Mouse (Mus musculus) left cerebral cortex, adult 2 months (tissue): Measurements from ENCODE around the gene 6330403K07Rik. TPM values are rescaled to one million over a fixed set of nuclear protein-coding genes. Genes with fewer than 3 reads are reported as not detected.

Experiments used
- DNase-seq, 2 experiments: peaks; one replicate each; pipeline ENCODE4 v3.0.0; 2021 to 2022; ENCODE audit warnings: low spot score in 2 of 2, mixed read lengths in 1 of 2; ENCODE audit errors: extremely low spot score in 1 of 2
- H3K27ac ChIP-seq: fragments of 200-600 bp; 2 replicates; pipeline ENCODE4 v1.8.1; 2022
- H3K4me3 ChIP-seq: fragments of 200-600 bp; 2 replicates; pipeline ENCODE4 v1.8.1; 2022
- CTCF ChIP-seq: fragments of 200-600 bp; IDR thresholded peaks from 2 replicates; pipeline ENCODE4 v1.8.1; 2022; ENCODE audit warnings: antibody characterized with exemption, mild to moderate bottlenecking, moderate library complexity
- intact Hi-C: fragments of 180-260 bp; cut with DNase I; formaldehyde crosslinking; loops from one replicate; pipeline ENCODE4 v1.15.1; 2025
- total RNA-seq, 2 experiments: library from RNA; stranded (reverse); gene quantifications; 2 replicates each; pipeline ENCODE4 v1.2.3; 2021

6330403K07Rik gene
- total RNA-seq, 2 experiments from 2014 or later, result 254 to 260 TPM

- intact Hi-C loops, result loop anchor here (1.0 kb wide), 1 partner anchor 14 kb away; the partner anchor contains the start of gene Dhx33
- no peak for TF ChIP-seq CTCF
Observed at GRCm38 (mm10) chr11:71018416-71019200, 14.7 kb downstream of the 6330403K07Rik start.

GRCm38 (mm10) chr11:71017051-71017450 lies 16.3 kb downstream of the 6330403K07Rik start:
- intact Hi-C loops, result no loop called here
- Histone ChIP-seq H3K27ac (no peak overlapping the region), H3K4me3 (no peak overlapping the region)
- DNase-seq, result no peak
- no peak for TF ChIP-seq CTCF

More at GRCm38 (mm10) chr11:71018416-71019200, 14.7 kb downstream of the 6330403K07Rik start:
- DNase-seq, result no peak
- peak overlapping the region; percentile 90 for H3K27ac ChIP-seq
- H3K4me3 ChIP-seq, result peak overlapping the region; percentile 78

- no peak for DNase-seq
- no peak for TF ChIP-seq CTCF
- Histone ChIP-seq H3K27ac (no peak overlapping the region), H3K4me3 (no peak overlapping the region)
- intact Hi-C loops, result no loop called here
Observed at GRCm38 (mm10) chr11:71012743-71013142, 20.6 kb downstream of the 6330403K07Rik start.

- TF ChIP-seq CTCF, result no peak
- no peak overlapping the region for H3K4me3 ChIP-seq
- H3K27ac ChIP-seq, result no peak overlapping the region
- no peak for DNase-seq
- intact Hi-C loops, result no loop called here
Observed at GRCm38 (mm10) chr11:71008321-71008720, 25.0 kb downstream of the 6330403K07Rik start.

- TF ChIP-seq CTCF, result no peak
- no peak for DNase-seq
- intact Hi-C loops, result no loop called here
- H3K27ac ChIP-seq, result no peak overlapping the region
- H3K4me3 ChIP-seq, result no peak overlapping the region
Observed at GRCm38 (mm10) chr11:71007831-71008230, 25.5 kb downstream of the 6330403K07Rik start.

- intact Hi-C loops, result no loop called here
- TF ChIP-seq CTCF, result no peak
- H3K27ac ChIP-seq, result no peak overlapping the region
- DNase-seq, result no peak
- no peak overlapping the region for H3K4me3 ChIP-seq
Observed at GRCm38 (mm10) chr11:71007026-71007425, 26.3 kb downstream of the 6330403K07Rik start.

- intact Hi-C loops, result no loop called here
- no peak for DNase-seq
Observed at GRCm38 (mm10) chr11:71005046-71005445, 28.3 kb downstream of the 6330403K07Rik start.

GRCm38 (mm10) chr11:71004316-71004773 lies 29.0 kb downstream of the 6330403K07Rik start, which contains the start of gene Dhx33:
Dhx33 (minus strand) TSS chr11:71004437.
- peak; percentile 55 for TF ChIP-seq CTCF
- peak; percentile 96 to 97 for DNase-seq
- intact Hi-C loops, result loop anchor here (1.0 to 5.0 kb wide), 3 partner anchors 15 to 48 kb away; partner anchors contain the start of genes Derl2 and Mis12
- Histone ChIP-seq H3K27ac (peak within 1 kb of the TSS; percentile 77), H3K4me3 (peak within 1 kb of the TSS; percentile 82)

More at GRCm38 (mm10) chr11:71005046-71005445, 28.3 kb downstream of the 6330403K07Rik start:
- peak overlapping the region; percentile 82 for H3K4me3 ChIP-seq
- H3K27ac ChIP-seq, result peak overlapping the region; percentile 66
- TF ChIP-seq CTCF, result no peak

- no peak for TF ChIP-seq CTCF
- intact Hi-C loops, result loop anchor here (1.0 to 5.0 kb wide), 3 partner anchors 16 to 49 kb away; partner anchors contain the start of genes Derl2 and Mis12
- Histone ChIP-seq H3K4me3 (peak overlapping the region; percentile 82), H3K27ac (peak overlapping the region; percentile 77)
- no peak for DNase-seq
Observed at GRCm38 (mm10) chr11:71003611-71004315, 29.6 kb downstream of the 6330403K07Rik start.

GRCm38 (mm10) chr11:71001167-71001566 lies 32.1 kb downstream of the 6330403K07Rik start:
- Histone ChIP-seq H3K27ac (no peak overlapping the region), H3K4me3 (no peak overlapping the region)
- TF ChIP-seq CTCF, result no peak
- intact Hi-C loops, result loop anchor here (5.0 kb wide), 1 partner anchor 51 kb away; no protein-coding TSS in a partner anchor
- no peak for DNase-seq

GRCm38 (mm10) chr11:70982557-70983228 lies 50.6 kb downstream of the 6330403K07Rik start, which contains the start of gene C1qbp:
C1qbp (minus strand) TSS chr11:70983026.
- H3K4me3 ChIP-seq, result peak within 1 kb of the TSS; percentile 83
- peak; percentile 99 for TF ChIP-seq CTCF
- intact Hi-C loops, result loop anchor here (1.0 to 5.0 kb wide), 2 partner anchors 22 to 70 kb away; partner anchors contain the start of gene Dhx33
- peak within 1 kb of the TSS; percentile 82 for H3K27ac ChIP-seq
- DNase-seq, result peak; percentile 93 to 96
